Mouse (Mus musculus) thymus, adult 2 months (tissue): ENCODE measurements around the gene Crebrf. TPM values are rescaled to one million over a fixed set of nuclear protein-coding genes. Genes with fewer than 3 reads are reported as not detected.

Source experiments
- DNase-seq: peaks from one replicate; pipeline ENCODE4 v3.0.0; 2021
- H3K27ac ChIP-seq: fragments of 200-500 bp; 2 replicates; pipeline ENCODE4 v1.5.1; 2012; ENCODE audit warnings: low read length, control low read depth; ENCODE audit not compliant: control insufficient read depth, insufficient read depth
- H3K27me3 ChIP-seq: fragments of 200-500 bp; 2 replicates; pipeline ENCODE4 v1.6.1; 2012; ENCODE audit warnings: mild to moderate bottlenecking, low read length, moderate library complexity, mixed read lengths; ENCODE audit not compliant: control insufficient read depth, insufficient read depth
- H3K36me3 ChIP-seq: fragments of 200-500 bp; 2 replicates; pipeline ENCODE4 v1.6.1; 2012; ENCODE audit warnings: mild to moderate bottlenecking, low read length, moderate library complexity; ENCODE audit not compliant: control insufficient read depth, insufficient read depth
- H3K4me1 ChIP-seq: fragments of 200-500 bp; replicated peaks from 2 replicates; pipeline ENCODE4 v1.6.1; 2012; ENCODE audit warnings: low read length; ENCODE audit not compliant: control insufficient read depth, insufficient read depth
- H3K4me3 ChIP-seq: fragments of 200-500 bp; 2 replicates; pipeline ENCODE4 v1.5.1; 2012; ENCODE audit warnings: mild to moderate bottlenecking, low read length, control low read depth, moderate library complexity; ENCODE audit not compliant: control insufficient read depth, insufficient read depth
- CTCF ChIP-seq: fragments of 200-500 bp; IDR thresholded peaks from 2 replicates; pipeline ENCODE4 v1.5.1; 2012; ENCODE audit warnings: mild to moderate bottlenecking, control low read depth, low read length, moderate library complexity, borderline replicate concordance; ENCODE audit not compliant: control insufficient read depth, poor library complexity, insufficient read depth; ENCODE audit errors: extremely low read depth
- POLR2A ChIP-seq: fragments of 200-500 bp; IDR thresholded peaks from 2 replicates; pipeline ENCODE4 v1.6.1; 2012; ENCODE audit warnings: mild to moderate bottlenecking, low read length, control low read depth, moderate library complexity; ENCODE audit not compliant: control insufficient read depth, poor library complexity, insufficient read depth; ENCODE audit errors: extremely low read depth
- WGBS: fragments of 180-500 bp; shearing (Covaris S2); methylation state at CpG from one replicate; pipeline ENCODE4 v1.1.7; 2018; 5-methylcytosine and 5-hydroxymethylcytosine counted together
- polyA plus RNA-seq: library from polyadenylated mRNA; depleted of rRNA; stranded (reverse); fragments of >200 nt; gene quantifications from 2 replicates; pipeline ENCODE4 v1.2.3, GENCODE M21; 2012

Gene Crebrf
- polyA plus RNA-seq, 1 experiment: 8.0 TPM

DNA sequence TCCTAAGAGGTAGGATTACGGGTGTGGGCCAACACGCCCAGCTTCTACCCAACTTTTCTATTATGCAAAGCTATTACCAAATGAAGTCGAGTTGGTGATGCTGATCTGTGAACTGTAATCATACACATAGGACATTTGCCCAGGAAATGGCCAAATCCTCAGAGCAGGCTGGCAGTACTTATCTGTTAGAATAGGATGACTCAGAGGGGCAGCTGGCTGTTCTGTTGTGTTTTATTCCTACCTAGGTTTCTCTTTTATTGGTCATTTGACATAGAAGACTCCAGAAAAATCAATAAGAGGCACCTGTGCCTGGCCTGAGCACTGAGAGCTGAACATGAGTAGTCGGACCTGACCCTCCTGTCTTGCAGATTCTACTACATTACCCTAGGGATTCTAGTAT lies 12.8 kb upstream of the Crebrf start:
- Histone ChIP-seq H3K36me3 (peaks cover 26% of the 10 kb centered on the region), H3K4me1 (no peaks in the 10 kb centered on the region), H3K27ac (no peak overlapping the region)

DNA sequence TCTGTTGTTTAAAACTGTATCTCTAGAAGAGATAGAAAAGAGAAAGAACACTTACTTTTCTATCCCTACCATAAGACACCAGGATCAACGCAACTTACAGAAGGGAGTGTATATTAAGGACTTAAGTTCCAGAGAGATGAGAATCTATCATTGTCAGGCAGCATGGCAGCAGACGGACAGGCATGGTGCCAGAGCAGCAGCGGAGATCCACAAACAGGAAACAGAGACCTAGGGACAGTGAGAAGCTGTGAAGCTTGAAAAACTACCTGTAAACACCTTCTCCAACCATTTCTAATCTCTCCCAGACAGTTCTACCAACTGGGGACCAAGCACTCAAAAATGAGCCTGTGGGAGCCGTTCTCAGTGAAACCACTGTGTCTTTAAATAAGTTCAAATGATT lies 11.8 kb upstream of the Crebrf start:
- Histone ChIP-seq H3K36me3 (peaks cover 16% of the 10 kb centered on the region), H3K4me1 (no peaks in the 10 kb centered on the region), H3K27me3 (no peaks in the 10 kb centered on the region), H3K4me3 (no peak overlapping the region), H3K27ac (no peak overlapping the region)
- TF ChIP-seq CTCF (no peak), POLR2A (no peak)
- DNase-seq: no peak
- WGBS: 93% methylated on average over 4 of the region's 4 CpGs

More for the DNA sequence above, 12.8 kb upstream of the Crebrf start:
- TF ChIP-seq CTCF (no peak), POLR2A (no peak)
- Histone ChIP-seq H3K4me3 (no peak overlapping the region), H3K27me3 (no peaks in the 10 kb centered on the region)
- no peak for DNase-seq
- 95% methylated on average over 4 of the region's 4 CpGs for WGBS

DNA sequence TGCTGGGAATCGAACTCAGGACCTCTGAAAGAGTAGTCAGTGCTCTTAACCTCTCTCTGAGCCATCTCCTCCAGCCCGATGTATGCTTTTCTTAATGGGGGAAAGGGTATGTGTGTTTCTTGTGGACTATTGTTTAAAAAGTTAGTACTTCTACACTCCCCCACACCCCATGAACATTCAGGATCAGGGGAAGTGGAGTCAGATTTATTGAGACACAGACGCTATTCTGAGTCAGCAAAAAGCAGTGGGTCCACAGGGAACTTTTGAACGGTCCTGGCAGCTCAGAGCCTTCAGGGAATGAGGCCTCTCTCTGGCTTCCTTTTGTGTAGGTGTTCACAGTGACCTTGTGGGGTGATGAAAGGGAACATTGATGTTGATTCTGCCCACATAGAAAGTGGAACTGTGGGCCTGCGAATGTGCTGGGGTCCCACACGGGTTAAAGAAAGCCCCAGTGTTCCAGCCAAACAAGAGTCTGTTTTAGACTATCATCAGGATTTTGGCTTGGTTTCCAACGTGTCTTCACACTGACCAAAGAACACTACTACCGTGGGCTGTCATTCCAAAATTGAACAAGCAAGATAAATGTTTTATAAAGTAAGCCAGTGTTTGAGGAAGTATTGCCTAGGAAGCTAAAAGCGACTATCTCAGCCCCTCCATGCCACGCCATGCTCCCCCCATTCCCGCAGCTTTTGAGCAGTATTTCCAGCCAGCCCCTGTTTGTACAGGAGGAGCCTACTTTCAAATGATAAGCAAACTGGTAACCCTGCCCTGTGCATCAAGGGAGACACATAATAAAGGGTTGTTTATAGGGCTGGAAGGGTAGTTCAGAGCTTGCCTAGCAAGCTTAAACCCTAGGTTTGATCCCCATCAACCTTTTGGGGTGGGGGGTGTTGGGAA lies 9.7 kb upstream of the Crebrf start:
- Histone ChIP-seq H3K4me1 (no peaks in the 10 kb centered on the region), H3K27ac (no peak overlapping the region), H3K4me3 (no peak overlapping the region), H3K27me3 (no peaks in the 10 kb centered on the region), H3K36me3 (no peaks in the 10 kb centered on the region; the same call in 1 of the 2 replicates)
- 40% methylated on average over 11 of the region's 11 CpGs for WGBS
- TF ChIP-seq POLR2A (no peak), CTCF (no peak)
- no peak for DNase-seq

DNA sequence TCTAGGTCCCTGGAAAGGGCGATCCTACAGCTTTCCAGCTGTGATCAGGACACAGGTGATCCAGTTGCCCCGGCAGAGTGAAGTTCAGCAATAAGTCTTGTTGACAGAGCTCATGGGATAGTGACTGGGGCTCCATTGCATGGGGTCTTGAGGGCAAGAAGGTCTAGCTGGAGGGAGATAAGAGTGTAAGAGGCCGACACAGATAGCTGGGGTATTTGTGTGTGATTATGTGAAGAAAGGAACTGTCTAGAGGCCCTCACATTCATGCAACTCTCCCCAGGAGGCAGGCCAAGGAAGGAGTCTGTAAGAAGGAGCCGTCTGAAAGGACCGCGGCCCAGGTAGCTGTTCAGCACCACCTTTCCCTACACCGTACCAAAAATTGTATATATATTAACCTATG lies 8.4 kb upstream of the Crebrf start:
- DNase-seq: no peak
- Histone ChIP-seq H3K4me1 (no peaks in the 10 kb centered on the region), H3K4me3 (no peak overlapping the region), H3K36me3 (no peaks in the 10 kb centered on the region), H3K27ac (no peak overlapping the region), H3K27me3 (no peaks in the 10 kb centered on the region)
- TF ChIP-seq CTCF (no peak), POLR2A (no peak)
- WGBS: 94% methylated on average over 7 of the region's 7 CpGs

DNA sequence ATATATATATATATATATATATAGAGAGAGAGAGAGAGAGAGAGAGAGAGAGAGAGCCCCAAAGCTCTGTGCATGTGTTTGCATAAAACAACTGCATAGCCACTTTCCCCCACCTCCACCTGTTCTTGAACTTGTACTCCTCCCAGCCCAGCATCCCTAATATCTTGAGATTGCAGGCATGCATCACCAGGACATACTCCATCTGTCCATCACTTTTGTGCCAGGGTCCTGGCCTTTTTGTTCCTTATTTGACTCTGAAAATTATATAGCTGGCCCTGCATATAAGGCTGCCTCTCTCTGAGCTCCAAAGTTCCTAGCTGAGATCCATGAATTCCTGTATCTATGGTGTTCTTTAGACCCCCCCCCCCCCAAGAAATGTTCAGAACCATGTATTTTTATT lies 7.0 kb upstream of the Crebrf start:
- Histone ChIP-seq H3K36me3 (no peaks in the 10 kb centered on the region), H3K4me1 (no peaks in the 10 kb centered on the region), H3K27ac (no peak overlapping the region), H3K4me3 (no peak overlapping the region), H3K27me3 (no peaks in the 10 kb centered on the region)
- TF ChIP-seq POLR2A (no peak), CTCF (no peak)
- no peak for DNase-seq

DNA sequence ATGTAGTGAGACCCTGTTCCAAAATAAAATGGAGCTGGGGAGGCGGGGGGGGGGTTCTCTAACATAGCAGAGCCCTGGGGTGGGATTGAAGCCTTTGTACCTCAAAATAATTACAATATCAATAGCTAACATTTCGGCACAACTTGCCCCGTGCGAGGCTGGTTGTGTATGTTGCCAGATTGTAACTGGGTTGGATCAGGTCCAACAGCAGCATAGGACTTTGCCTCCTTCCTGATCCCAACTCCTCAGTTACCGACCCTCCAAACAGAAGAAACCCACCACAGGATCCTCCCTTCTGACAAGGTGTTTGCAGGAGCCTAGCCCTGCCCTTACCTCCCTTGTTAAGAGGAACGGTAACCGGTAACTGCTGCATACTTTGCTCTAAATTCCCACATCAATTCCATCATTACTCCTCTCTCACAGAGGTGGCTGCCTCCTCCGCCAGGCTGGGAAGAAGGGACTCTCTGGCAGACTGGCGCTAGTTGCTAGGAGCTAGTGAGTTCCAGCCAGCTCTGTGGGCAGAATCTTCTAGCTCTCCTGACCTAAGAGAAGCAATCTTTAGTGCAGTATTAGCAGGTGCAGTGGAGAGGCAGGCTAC lies 6.4 kb upstream of the Crebrf start:
- TF ChIP-seq CTCF: no peak
- no peak for TF ChIP-seq POLR2A
- Histone ChIP-seq H3K27me3 (no peaks in the 10 kb centered on the region), H3K4me3 (no peak overlapping the region), H3K36me3 (no peaks in the 10 kb centered on the region), H3K27ac (no peak overlapping the region), H3K4me1 (no peaks in the 10 kb centered on the region)
- WGBS: 85% methylated on average over 9 of the region's 9 CpGs
- no peak for DNase-seq

DNA sequence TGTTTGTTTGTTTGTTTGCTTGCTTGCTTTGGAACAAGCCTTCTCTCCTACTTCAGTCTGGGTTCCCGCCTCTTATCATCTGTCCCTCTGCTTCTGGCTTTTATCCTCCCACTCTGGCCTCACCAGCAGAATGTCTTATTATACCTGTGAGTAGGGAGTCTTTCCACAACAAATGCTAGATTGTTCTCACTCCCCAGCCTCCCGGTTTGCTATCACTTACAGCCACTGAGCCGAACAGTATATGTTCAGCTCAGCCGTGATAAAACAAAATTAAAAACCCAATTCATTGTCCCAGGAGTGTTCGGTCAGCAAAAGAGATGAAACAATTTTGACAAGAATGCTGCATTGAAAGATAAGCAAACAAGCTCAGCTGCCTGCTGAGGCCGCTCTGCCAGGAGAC lies 5.4 kb upstream of the Crebrf start:
- H3K4me1 ChIP-seq: no peaks in the 10 kb centered on the region
- H3K27ac ChIP-seq: no peak overlapping the region
- WGBS: 82% methylated on average over 6 of the region's 6 CpGs
- TF ChIP-seq POLR2A (no peak), CTCF (no peak)
- H3K36me3 ChIP-seq: no peaks in the 10 kb centered on the region
- H3K27me3 ChIP-seq: no peaks in the 10 kb centered on the region
- no peak for DNase-seq
- no peak overlapping the region for H3K4me3 ChIP-seq
